Mouse (Mus musculus) kidney, embryonic 14.5 days (tissue): ENCODE measurements around the gene Vmn2r2. TPM values are rescaled to one million over a fixed set of nuclear protein-coding genes. Genes with fewer than 3 reads are reported as not detected.

Experiments used
- ATAC-seq: fragments of 200-750 bp; cut with Nextera tagmentation; 2 replicates; pipeline ENCODE4 v1.8.0; 2017; ENCODE audit warnings: moderate number of reproducible peaks, mild to moderate bottlenecking, moderate TSS enrichment, moderate library complexity; ENCODE audit not compliant: low FRiP score, low TSS enrichment
- H3K27ac ChIP-seq: fragments of 300-500 bp; sonication (generic); 2 replicates; pipeline ENCODE4 v1.5.1; 2014; ENCODE audit warnings: low read depth, mild to moderate bottlenecking, low read length, moderate library complexity, mixed read lengths
- H3K27me3 ChIP-seq: fragments of 300-500 bp; sonication (generic); 2 replicates; pipeline ENCODE4 v1.6.1; 2014; ENCODE audit warnings: mild to moderate bottlenecking, low read length; ENCODE audit not compliant: control insufficient read depth, insufficient read depth
- H3K36me3 ChIP-seq: fragments of 300-500 bp; sonication (generic); 2 replicates; pipeline ENCODE4 v1.6.1; 2014; ENCODE audit warnings: low read length, mixed read lengths; ENCODE audit not compliant: control insufficient read depth, insufficient read depth
- H3K4me1 ChIP-seq: fragments of 300-500 bp; sonication (generic); 2 replicates; pipeline ENCODE4 v1.6.1; 2014; ENCODE audit warnings: low read length, mixed read lengths; ENCODE audit not compliant: control insufficient read depth, insufficient read depth
- H3K4me2 ChIP-seq: fragments of 300-500 bp; sonication (generic); replicated peaks from 2 replicates; pipeline ENCODE4 v1.6.1; 2014; ENCODE audit warnings: low read depth, mild to moderate bottlenecking, low read length
- H3K4me3 ChIP-seq: fragments of 300-500 bp; sonication (generic); 2 replicates; pipeline ENCODE4 v1.5.1; 2014; ENCODE audit warnings: mild to moderate bottlenecking, low read length
- H3K9ac ChIP-seq: fragments of 300-500 bp; sonication (generic); 2 replicates; pipeline ENCODE4 v1.6.1; 2014; ENCODE audit warnings: low read depth, mild to moderate bottlenecking, low read length, moderate library complexity
- H3K9me3 ChIP-seq: fragments of 300-500 bp; sonication (generic); 2 replicates; pipeline ENCODE4 v1.6.1; 2016; ENCODE audit warnings: low read length; ENCODE audit not compliant: control insufficient read depth
- WGBS: fragments of 180-500 bp; shearing (Covaris S2); extraction: QIAGEN DNeasy Blood & Tissue Kit; methylation state at CpG from one replicate; pipeline ENCODE4 v1.1.7; 2014; 5-methylcytosine and 5-hydroxymethylcytosine counted together
- polyA plus RNA-seq: library from polyadenylated mRNA; unstranded; fragments of >200 nt; fragmentation: Nextera tagmentation; extraction: Ambion mirVana; gene quantifications from 2 replicates; pipeline ENCODE4 v1.2.1, GENCODE M21; 2014

Vmn2r2 gene
- polyA plus RNA-seq, result not detected in 2 replicates

- Histone ChIP-seq H3K4me3 (no peak within 1 kb of the TSS), H3K4me2 (no peak within 1 kb of the TSS), H3K27me3 (no peaks in the 10 kb centered on the region), H3K4me1 (no peaks in the 10 kb centered on the region), H3K9ac (no peak within 1 kb of the TSS), H3K36me3 (no peaks in the 10 kb centered on the region), H3K27ac (no peak within 1 kb of the TSS), H3K9me3 (no peaks in the 10 kb centered on the region)
- WGBS, result 91% methylated on average over 2 of the region's 2 CpGs
- no peak for ATAC-seq
Measured at GRCm38 (mm10) chr3:64141878-64142508, at the start of gene Vmn2r2. TSS of gene Vmn2r2 (minus strand) at chr3:64141928.

DNA sequence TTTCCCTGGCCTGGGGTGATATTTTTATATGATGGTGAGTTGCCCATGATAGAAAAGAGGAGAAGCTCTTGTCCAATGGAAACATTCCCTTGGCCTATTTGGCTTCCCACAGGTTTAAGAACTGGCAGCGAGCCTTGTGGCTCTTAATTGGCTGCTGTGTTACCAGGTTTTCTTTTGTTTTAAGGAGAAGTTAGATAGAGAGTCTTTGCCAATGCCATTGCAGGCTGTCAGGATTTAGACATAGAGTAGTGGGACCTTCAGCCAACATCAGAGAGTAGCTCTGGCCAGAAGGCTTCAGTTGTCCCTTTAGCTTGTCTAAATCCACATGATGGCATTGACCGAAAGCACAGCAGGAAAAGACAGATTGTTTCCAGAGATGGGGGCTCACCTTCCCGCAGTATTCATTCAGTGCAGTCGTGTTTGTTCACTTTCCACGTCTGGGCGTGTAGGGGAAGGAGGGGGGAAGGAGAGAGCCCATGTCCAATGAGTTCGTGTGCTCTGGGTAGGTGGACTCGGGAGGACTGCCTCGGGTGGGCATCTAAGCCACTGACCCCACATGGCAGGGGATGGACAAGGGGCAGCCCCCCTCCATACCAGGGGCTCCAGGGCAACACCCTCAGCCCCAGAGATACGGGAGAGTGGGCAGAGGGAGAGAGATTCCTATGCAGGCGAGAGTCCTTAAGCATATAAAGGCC, 28.2 kb downstream of the Vmn2r2 start:
- no peaks in the 10 kb centered on the region for H3K36me3 ChIP-seq
- no peak overlapping the region for H3K9ac ChIP-seq
- H3K9me3 ChIP-seq, result no peaks in the 10 kb centered on the region
- WGBS, result 87% methylated on average over 11 of the region's 11 CpGs
- no peak overlapping the region for H3K4me3 ChIP-seq
- H3K4me2 ChIP-seq, result no peak overlapping the region
- H3K4me1 ChIP-seq, result no peaks in the 10 kb centered on the region
- no peaks in the 10 kb centered on the region for H3K27me3 ChIP-seq
- no peak overlapping the region for H3K27ac ChIP-seq
- ATAC-seq, result no peak

GRCm38 (mm10) chr3:64112707-64113106, 29.0 kb downstream of the Vmn2r2 start:
- no peaks in the 10 kb centered on the region for H3K27me3 ChIP-seq
- no peak for ATAC-seq
- no peaks in the 10 kb centered on the region for H3K4me1 ChIP-seq
- H3K9me3 ChIP-seq, result no peaks in the 10 kb centered on the region
- H3K9ac ChIP-seq, result no peak overlapping the region
- no peaks in the 10 kb centered on the region for H3K36me3 ChIP-seq
- WGBS, result 94% methylated on average over 1 of the region's 1 CpGs
- H3K27ac ChIP-seq, result no peak overlapping the region
- H3K4me2 ChIP-seq, result no peak overlapping the region
- H3K4me3 ChIP-seq, result no peak overlapping the region

DNA sequence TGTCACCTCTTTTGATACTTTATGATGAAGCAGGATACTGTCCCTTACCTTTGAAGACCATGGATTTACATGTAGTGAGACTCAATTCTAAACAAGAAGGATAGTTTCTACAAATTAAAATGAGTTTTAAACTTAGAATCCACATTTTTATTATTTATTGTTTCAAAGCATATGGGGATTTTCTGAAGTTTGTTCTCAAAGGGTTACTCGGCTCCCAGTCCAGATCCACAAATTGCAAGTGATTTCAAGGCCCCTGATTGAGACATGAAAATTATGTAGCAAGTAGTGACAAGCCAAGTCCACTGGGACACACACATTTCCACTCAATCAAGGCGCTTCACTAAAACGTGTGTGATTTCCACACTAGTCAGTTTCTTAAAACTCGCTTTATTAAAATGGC, 60.5 kb downstream of the Vmn2r2 start, which contains the start of gene Vmn2r1:
TSS of gene Vmn2r1 (plus strand) at position 301 of the 400 bp plus-strand sequence.
- no peak within 1 kb of the TSS for H3K9ac ChIP-seq
- 86% methylated on average over 4 of the region's 4 CpGs for WGBS
- H3K27me3 ChIP-seq, result no peaks in the 10 kb centered on the region
- H3K36me3 ChIP-seq, result no peaks in the 10 kb centered on the region
- no peak for ATAC-seq
- H3K9me3 ChIP-seq, result no peaks in the 10 kb centered on the region
- no peak within 1 kb of the TSS for H3K4me2 ChIP-seq
- H3K4me1 ChIP-seq, result no peaks in the 10 kb centered on the region
- no peak within 1 kb of the TSS for H3K27ac ChIP-seq
- H3K4me3 ChIP-seq, result no peak within 1 kb of the TSS

Other genes with a start within 250 kb of the Vmn2r2 start
- gene Plch1, start 242.5 kb downstream of the Vmn2r2 start, polyA plus RNA-seq, result 11.2 and 20.4 TPM in 2 replicates
- gene E130311K13Rik, start 212.5 kb downstream of the Vmn2r2 start, polyA plus RNA-seq, result 5.1 and 5.7 TPM in 2 replicates
- gene Slc33a1, start 177.2 kb downstream of the Vmn2r2 start, polyA plus RNA-seq, result 14.3 and 22.1 TPM in 2 replicates
- 45.3 and 62.6 TPM in 2 replicates for gene Gmps, start 165.8 kb downstream of the Vmn2r2 start, polyA plus RNA-seq
- gene Vmn2r1, start 60.4 kb downstream of the Vmn2r2 start, polyA plus RNA-seq, result 0.03 and 0.11 TPM in 2 replicates
- gene Vmn2r3, start 147.8 kb upstream of the Vmn2r2 start, polyA plus RNA-seq, result not detected in 2 replicates